Mouse (Mus musculus) liver, embryonic 16.5 days (tissue): Measurements from ENCODE around the gene Tmem104. TPM values are rescaled to one million over a fixed set of nuclear protein-coding genes. Genes with fewer than 3 reads are reported as not detected.
A peak's percentile ranks its signal among the peaks of the same experiment; 100 is the strongest.

Source experiments
- ATAC-seq: fragments of 200-750 bp; cut with Nextera tagmentation; 2 replicates; pipeline ENCODE4 v1.8.0; 2017; ENCODE audit warnings: low read depth, mild to moderate bottlenecking, moderate number of reproducible peaks, moderate library complexity
- H3K27ac ChIP-seq: fragments of 300-500 bp; sonication (generic); 2 replicates; pipeline ENCODE4 v1.5.1; 2014; ENCODE audit warnings: mild to moderate bottlenecking, low read length
- H3K27me3 ChIP-seq: fragments of 300-500 bp; sonication (generic); 2 replicates; pipeline ENCODE4 v1.6.1; 2014; ENCODE audit warnings: low read depth, low read length, mixed read lengths; ENCODE audit not compliant: control insufficient read depth, insufficient read depth
- H3K36me3 ChIP-seq: fragments of 300-500 bp; sonication (generic); 2 replicates; pipeline ENCODE4 v1.6.1; 2014; ENCODE audit warnings: mild to moderate bottlenecking; ENCODE audit not compliant: control insufficient read depth, insufficient read depth
- H3K4me1 ChIP-seq: fragments of 300-500 bp; sonication (generic); 2 replicates; pipeline ENCODE4 v1.6.1; 2014; ENCODE audit warnings: low read depth, low read length, mixed read lengths; ENCODE audit not compliant: control insufficient read depth
- H3K4me2 ChIP-seq: fragments of 300-500 bp; sonication (generic); 2 replicates; pipeline ENCODE4 v1.6.1; 2014; ENCODE audit warnings: low read depth, low read length, mixed read lengths
- H3K4me3 ChIP-seq: fragments of 300-500 bp; sonication (generic); 2 replicates; pipeline ENCODE4 v1.5.1; 2014; ENCODE audit warnings: low read depth, mild to moderate bottlenecking, low read length
- H3K9ac ChIP-seq: fragments of 300-500 bp; sonication (generic); 2 replicates; pipeline ENCODE4 v1.6.1; 2014; ENCODE audit warnings: low read depth, low read length
- H3K9me3 ChIP-seq: fragments of 300-500 bp; sonication (generic); replicated peaks from 2 replicates; pipeline ENCODE4 v1.6.1; 2016; ENCODE audit warnings: low read length; ENCODE audit not compliant: control insufficient read depth
- WGBS: fragments of 180-500 bp; shearing (Covaris S2); extraction: QIAGEN DNeasy Blood & Tissue Kit; methylation state at CpG from one replicate; pipeline ENCODE4 v1.1.7; 2014; ENCODE audit not compliant: insufficient replicate concordance; 5-methylcytosine and 5-hydroxymethylcytosine counted together
- polyA plus RNA-seq: library from polyadenylated mRNA; unstranded; fragments of >200 nt; fragmentation: Nextera tagmentation; extraction: Ambion mirVana; gene quantifications from 2 replicates; pipeline ENCODE4 v1.2.1, GENCODE M21; 2015

The Tmem104 gene
- polyA plus RNA-seq, 1 experiment from 2014 or later, result 6.4 TPM

- H3K4me2 ChIP-seq, result no peak overlapping the region
- no peak overlapping the region for H3K27ac ChIP-seq
- no peaks in the 10 kb centered on the region for H3K27me3 ChIP-seq
- no peak for ATAC-seq
- H3K9me3 ChIP-seq, result no peaks in the 10 kb centered on the region
- no peak overlapping the region for H3K9ac ChIP-seq
- no peaks in the 10 kb centered on the region for H3K36me3 ChIP-seq
- no peak overlapping the region for H3K4me3 ChIP-seq
- peaks cover 14% of the 10 kb centered on the region for H3K4me1 ChIP-seq
- 63% methylated on average over 8 of the region's 8 CpGs for WGBS
Measured at GRCm38 (mm10) chr11:115282295-115282694, 95.0 kb downstream of the Tmem104 start.

GRCm38 (mm10) chr11:115282723-115283485 is 95.6 kb downstream of the Tmem104 start:
- no peak for ATAC-seq
- H3K27ac ChIP-seq, result no peak overlapping the region
- H3K27me3 ChIP-seq, result no peaks in the 10 kb centered on the region
- H3K4me2 ChIP-seq, result no peak overlapping the region
- H3K9ac ChIP-seq, result no peak overlapping the region
- 73% methylated on average over 8 of the region's 8 CpGs for WGBS
- no peaks in the 10 kb centered on the region for H3K9me3 ChIP-seq
- no peaks in the 10 kb centered on the region for H3K36me3 ChIP-seq
- H3K4me3 ChIP-seq, result no peak overlapping the region
- peaks cover 10% of the 10 kb centered on the region for H3K4me1 ChIP-seq

DNA sequence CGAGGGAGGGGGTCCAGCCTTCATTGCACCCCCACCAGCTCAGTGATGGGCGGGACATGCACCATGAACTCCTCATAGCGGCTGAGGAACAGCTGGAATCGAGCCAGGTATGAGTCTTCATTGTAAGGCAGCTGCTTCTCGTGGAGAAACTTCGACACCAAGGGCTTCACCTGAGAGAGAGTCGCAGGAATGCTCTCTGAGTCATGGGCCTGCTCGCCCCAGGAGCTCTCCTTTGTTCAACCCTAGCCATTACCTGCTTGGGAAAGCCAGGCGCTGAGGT is 96.1 kb downstream of the Tmem104 start:
- Histone ChIP-seq H3K4me3 (no peak overlapping the region), H3K27ac (no peak overlapping the region), H3K4me1 (peaks cover 7% of the 10 kb centered on the region), H3K9ac (no peak overlapping the region), H3K36me3 (no peaks in the 10 kb centered on the region), H3K4me2 (no peak overlapping the region), H3K27me3 (no peaks in the 10 kb centered on the region), H3K9me3 (no peaks in the 10 kb centered on the region)
- ATAC-seq, result no peak
- 69% methylated on average over 9 of the region's 9 CpGs for WGBS

DNA sequence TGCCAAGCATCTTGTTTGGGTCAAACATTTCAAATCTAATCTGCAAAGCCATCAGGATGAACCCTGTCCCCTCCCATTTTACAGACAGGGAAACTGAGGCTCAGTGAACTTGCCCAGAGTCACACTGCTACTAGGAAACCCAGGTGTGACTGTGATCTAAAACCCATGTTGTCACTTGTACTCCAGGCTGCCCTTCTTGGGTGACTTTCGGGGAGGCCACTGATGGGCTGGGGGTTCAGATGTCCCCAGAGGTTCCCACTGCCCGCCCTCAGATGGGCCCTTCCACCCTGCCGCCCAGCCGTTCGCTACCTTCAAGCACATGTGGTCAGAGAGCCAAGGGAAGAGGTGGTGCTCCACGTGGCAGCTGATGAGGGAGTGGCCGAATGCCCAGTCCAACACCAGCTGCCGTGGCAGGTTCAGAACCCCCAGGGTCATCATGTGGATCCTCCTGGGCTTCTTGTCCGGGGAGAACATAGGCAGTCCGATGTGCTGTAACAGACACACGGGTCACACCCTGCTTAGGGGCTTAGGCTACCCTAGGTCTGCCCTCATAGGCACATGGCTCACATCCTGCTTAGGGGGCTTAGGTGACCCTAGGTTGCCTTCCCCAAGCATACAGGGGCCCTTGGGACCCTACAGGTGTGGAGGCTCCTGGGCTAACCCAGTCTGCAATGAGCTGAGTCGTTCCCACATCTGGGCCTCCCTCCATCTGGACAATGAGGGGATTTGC is 96.8 kb downstream of the Tmem104 start:
- WGBS, result 71% methylated on average over 12 of the region's 12 CpGs
- Histone ChIP-seq H3K9me3 (no peaks in the 10 kb centered on the region), H3K36me3 (no peaks in the 10 kb centered on the region), H3K9ac (no peak overlapping the region), H3K27me3 (no peaks in the 10 kb centered on the region), H3K27ac (no peak overlapping the region), H3K4me1 (peaks cover 7% of the 10 kb centered on the region), H3K4me3 (no peak overlapping the region), H3K4me2 (no peak overlapping the region)
- ATAC-seq, result no peak

DNA sequence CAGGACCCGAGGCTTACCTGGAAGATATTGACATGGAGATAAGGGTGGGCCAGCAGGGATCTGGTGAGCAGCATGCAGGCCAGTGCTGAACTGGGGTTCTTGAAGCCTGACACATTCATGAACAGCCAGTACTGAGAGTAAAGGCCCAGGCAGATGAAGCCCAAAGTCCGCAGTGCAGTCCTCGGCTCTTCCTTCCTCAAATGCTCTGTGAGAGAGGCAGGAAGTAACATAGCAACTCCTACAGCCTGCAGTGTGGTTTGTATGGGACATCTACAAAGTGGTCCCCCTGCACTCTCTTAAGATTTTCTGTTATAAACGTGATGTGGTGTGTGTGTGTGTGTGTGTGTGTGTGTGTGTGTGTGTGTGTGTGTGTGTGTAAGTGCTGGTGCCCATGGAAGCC is 98.0 kb downstream of the Tmem104 start:
- no peak overlapping the region for H3K4me3 ChIP-seq
- no peak overlapping the region for H3K9ac ChIP-seq
- H3K9me3 ChIP-seq, result no peaks in the 10 kb centered on the region
- no peaks in the 10 kb centered on the region for H3K27me3 ChIP-seq
- no peaks in the 10 kb centered on the region for H3K4me1 ChIP-seq
- no peak for ATAC-seq
- no peak overlapping the region for H3K27ac ChIP-seq
- no peaks in the 10 kb centered on the region for H3K36me3 ChIP-seq
- H3K4me2 ChIP-seq, result no peak overlapping the region
- WGBS, result 19% methylated on average over 4 of the region's 4 CpGs

DNA sequence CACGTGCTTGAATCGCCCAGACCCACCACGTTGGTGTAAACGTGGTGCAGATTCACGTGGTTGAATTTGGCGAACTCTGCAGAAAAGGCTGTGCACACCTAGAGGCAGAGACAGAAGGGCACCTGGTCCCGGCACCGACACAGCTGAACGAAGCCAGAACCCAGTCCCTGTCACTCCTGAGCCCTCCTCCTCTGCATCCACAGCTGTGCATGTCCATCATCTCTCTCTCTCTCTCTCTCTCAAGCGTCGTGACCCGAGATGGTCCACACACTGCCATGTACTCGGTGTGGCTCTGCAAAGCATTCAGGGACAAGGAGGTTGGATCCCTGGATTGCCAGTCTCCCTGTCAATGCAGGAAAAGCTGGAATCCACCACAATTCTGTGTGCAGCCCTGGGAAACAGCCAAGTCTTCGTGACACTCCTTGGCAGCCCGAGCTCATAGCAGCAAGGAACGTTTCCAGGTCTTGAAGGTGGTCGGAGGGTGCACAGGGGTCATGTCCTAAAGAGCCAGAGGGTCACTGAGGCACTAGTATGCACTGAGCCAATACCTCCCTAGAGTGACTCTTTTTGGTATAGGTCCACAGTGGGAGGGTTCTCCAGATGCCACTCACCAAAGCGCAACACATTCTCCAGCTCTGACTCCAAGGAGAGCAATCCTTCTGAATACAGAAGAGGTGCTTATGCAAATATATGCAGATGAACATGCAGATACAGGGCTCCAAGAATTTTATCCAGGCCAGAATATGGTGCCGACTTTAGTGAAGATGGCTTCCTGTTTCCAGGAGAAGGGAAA is 99.1 kb downstream of the Tmem104 start:
- H3K36me3 ChIP-seq, result no peaks in the 10 kb centered on the region
- H3K4me3 ChIP-seq, result no peak overlapping the region
- 59% methylated on average over 19 of the region's 19 CpGs for whole genome bisulfite sequencing
- H3K27me3 ChIP-seq, result no peaks in the 10 kb centered on the region
- no peak for ATAC-seq
- H3K27ac ChIP-seq, result no peak overlapping the region
- no peaks in the 10 kb centered on the region for H3K9me3 ChIP-seq
- H3K9ac ChIP-seq, result no peak overlapping the region
- H3K4me1 ChIP-seq, result peaks cover under 1% of the 10 kb centered on the region; the same call in 1 of the 2 replicates
- H3K4me2 ChIP-seq, result no peak overlapping the region

GRCm38 (mm10) chr11:115287386-115287785 is 100.1 kb downstream of the Tmem104 start:
- WGBS, result 68% methylated on average over 5 of the region's 5 CpGs
- no peak overlapping the region for H3K4me2 ChIP-seq
- ATAC-seq, result peak; percentile 28; the same call in 1 of the 2 replicates
- H3K9me3 ChIP-seq, result no peaks in the 10 kb centered on the region
- no peak overlapping the region for H3K4me3 ChIP-seq
- peaks cover 5% of the 10 kb centered on the region for H3K4me1 ChIP-seq
- H3K36me3 ChIP-seq, result no peaks in the 10 kb centered on the region
- H3K27ac ChIP-seq, result no peak overlapping the region
- no peak overlapping the region for H3K9ac ChIP-seq
- H3K27me3 ChIP-seq, result no peaks in the 10 kb centered on the region

DNA sequence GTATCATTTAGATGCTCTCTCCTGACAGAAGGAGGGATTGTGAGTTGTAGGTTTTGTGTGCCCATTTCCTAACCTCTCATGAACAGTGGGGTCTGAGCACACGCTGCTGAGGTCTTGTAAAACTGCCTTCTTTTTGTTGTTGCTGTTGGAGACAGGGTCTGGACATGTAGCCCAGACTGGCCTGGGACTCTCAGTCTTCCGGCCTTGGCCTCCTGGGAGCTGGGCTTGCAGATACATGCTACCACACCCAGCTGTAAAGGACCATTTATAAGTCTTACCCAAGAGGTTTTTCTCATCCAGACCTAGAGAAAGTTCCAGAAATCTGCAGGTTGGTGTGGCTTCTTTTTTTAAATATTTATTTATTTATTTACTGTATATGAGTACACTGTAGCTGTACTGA is 101.0 kb downstream of the Tmem104 start:
- Histone ChIP-seq H3K4me3 (no peak overlapping the region), H3K36me3 (no peaks in the 10 kb centered on the region), H3K9me3 (no peaks in the 10 kb centered on the region), H3K27ac (no peak overlapping the region), H3K4me2 (no peak overlapping the region), H3K4me1 (peaks cover 5% of the 10 kb centered on the region), H3K9ac (no peak overlapping the region), H3K27me3 (no peaks in the 10 kb centered on the region)
- no peak for ATAC-seq
- whole genome bisulfite sequencing, result 64% methylated on average over 2 of the region's 2 CpGs

DNA sequence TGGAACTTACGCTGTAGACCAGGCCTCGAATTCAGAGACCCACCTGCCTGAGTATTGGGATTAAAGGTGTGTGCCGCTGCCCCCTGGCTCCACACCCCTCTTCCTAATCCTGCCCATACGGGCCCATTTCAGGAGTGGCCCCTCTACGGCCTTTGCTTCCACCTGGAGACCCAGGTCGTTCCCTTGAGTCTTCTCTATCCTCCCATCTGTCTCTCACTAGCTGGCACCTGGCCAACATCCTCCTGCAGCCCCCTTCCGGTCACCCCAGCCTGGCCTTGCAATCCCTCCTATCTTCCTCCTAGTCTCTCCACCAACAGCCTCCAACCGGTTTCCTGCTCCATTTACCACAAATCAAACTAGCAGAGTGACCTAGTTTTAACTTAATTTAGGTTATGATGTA is 102.6 kb downstream of the Tmem104 start:
- H3K4me1 ChIP-seq, result peaks cover 5% of the 10 kb centered on the region
- no peak for ATAC-seq
- H3K9ac ChIP-seq, result no peak overlapping the region
- WGBS, result 52% methylated on average over 8 of the region's 8 CpGs
- H3K36me3 ChIP-seq, result no peaks in the 10 kb centered on the region; the same call in 1 of the 2 replicates
- no peaks in the 10 kb centered on the region for H3K27me3 ChIP-seq
- H3K9me3 ChIP-seq, result no peaks in the 10 kb centered on the region
- no peak overlapping the region for H3K4me2 ChIP-seq
- no peak overlapping the region for H3K27ac ChIP-seq
- no peak overlapping the region for H3K4me3 ChIP-seq
